Mouse (Mus musculus) stomach, postnatal 0 days (tissue): ENCODE results near the gene Erh.

Experiments used
- CTCF ChIP-seq: IDR thresholded peaks from 2 replicates; pipeline ENCODE4 v1.5.1; 2016; ENCODE audit warnings: antibody characterized with exemption, low read depth, mild to moderate bottlenecking, moderate library complexity
- EP300 ChIP-seq: optimal IDR thresholded peaks from 2 replicates; pipeline ENCODE3; 2016; ENCODE audit warnings: antibody characterized with exemption

DNA sequence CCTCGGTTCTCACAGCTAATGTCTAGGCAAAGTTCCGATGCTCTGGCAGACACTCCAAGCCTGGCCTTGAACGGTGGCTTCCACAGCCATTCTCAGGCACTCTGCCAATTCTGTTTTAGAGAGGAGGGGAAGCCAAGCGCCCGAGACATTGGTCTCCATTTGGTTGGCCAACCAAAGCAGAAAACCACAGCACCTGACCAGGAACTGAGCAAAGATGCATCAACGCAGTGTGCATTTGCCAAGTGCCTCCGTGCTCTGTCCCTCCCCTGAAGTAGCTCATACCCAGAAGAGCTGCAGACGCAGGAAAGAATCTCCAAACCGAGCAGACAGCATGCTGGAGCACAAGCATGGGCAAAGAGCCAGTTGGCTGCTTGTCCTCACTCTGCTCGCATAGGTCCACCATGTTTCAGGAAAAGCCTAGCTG lies 43.7 kb upstream of the Erh start:
- no peak for TF ChIP-seq CTCF
- no peak for TF ChIP-seq EP300
